Mouse (Mus musculus) retina, postnatal 7 days (tissue): ENCODE measurements around the gene Atp5f1.

Source experiments
- DNase-seq: peaks from one replicate; pipeline ENCODE4 v3.0.0-alpha.2; 2012; ENCODE audit warnings: low read depth, low spot score

The Atp5f1 gene

DNA sequence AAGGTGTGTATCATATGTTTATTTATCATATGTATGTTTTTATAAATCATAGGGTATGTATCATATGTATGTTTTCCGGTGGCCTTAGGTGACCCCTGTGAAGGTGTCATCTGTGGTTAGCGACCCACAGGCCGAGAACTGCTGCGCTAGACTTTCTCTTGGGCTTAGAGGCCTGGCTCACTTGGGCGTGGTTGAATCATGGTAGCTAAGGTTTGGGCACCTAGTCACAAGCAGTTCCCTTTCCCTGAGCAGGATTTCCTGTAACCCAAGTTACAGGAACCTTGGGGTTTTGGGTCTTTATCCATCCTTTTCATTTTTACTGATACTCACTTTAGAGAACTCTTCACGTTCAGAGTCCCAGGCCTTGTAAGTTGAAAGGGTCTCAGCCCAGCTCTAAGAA is 59.6 kb downstream of the Atp5f1 start:
- DNase-seq, result no peak

DNA sequence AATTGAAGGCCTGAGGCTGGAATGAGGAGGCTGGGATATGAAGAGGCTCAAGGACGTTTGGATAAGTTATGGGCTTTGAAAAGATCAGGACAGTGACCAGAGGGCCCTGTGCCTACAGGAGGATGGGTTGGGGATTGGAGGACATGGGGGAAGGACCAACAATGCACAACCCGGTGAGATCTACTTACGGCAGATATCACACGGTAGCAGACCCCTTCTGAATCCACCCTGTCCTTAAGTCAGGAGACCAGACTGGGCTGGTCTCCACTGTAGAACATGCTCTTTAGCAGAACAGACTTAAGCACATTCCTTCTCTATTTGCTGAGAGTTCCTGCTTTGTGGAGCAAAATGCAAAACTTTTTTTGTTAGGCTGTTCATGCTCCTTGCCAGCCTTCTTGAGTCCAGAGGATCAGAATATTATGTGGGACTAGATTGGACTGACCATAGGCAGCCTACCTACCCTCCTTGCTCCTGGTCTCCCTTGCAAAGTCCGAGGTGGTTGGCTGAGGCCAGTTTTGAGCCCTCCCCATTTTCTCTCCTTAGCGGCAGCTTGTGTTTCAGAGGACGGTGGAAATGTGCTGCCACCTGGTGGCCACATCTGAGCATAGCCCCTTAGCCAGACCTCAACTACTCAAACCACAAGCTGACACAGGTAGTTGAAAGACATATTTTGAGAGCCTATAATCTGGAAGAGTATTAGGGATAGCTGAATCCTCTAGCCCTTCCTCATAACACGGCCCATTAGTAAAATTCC is 60.3 kb downstream of the Atp5f1 start:
- DNase-seq, result peak; percentile 61

DNA sequence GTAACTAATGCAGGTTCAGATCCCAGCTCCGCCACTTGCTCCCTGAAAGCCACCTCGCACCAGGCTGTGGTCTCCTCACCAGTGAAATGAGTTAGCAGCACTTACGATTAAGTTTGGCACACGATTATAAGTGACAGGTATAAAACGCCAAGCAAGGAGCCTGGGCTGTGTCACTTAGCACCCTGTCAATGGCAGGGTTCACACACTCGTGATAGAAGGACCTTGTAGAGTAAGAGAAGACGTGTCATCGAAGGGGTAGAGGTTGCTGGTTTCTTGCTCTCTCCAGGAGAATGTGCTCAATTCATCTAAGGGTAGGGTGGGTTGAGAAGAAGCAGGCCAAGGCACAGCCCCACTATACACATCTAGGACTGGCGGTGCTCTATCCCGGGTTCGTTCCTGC is 61.0 kb downstream of the Atp5f1 start:
- no peak for DNase-seq

DNA sequence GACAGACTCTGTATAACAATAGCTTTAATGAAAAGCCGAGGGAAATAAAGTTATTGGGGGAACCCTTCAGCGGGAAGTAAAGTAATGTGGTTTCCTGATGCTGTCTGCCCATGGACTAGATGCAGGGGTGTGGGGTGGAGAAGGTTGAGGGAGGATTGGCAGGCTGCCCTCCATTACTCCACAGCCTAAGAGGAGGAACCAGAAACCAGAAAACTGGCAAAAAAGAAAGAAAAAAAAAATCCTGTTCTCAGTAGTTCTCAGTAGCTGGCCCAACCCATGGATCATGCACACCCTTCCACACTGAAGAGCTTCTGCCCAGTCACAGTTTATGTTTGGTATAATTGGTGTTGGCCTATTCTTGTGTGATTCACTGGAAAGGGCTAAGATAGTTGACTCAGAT is 61.6 kb downstream of the Atp5f1 start:
- DNase-seq, result no peak

DNA sequence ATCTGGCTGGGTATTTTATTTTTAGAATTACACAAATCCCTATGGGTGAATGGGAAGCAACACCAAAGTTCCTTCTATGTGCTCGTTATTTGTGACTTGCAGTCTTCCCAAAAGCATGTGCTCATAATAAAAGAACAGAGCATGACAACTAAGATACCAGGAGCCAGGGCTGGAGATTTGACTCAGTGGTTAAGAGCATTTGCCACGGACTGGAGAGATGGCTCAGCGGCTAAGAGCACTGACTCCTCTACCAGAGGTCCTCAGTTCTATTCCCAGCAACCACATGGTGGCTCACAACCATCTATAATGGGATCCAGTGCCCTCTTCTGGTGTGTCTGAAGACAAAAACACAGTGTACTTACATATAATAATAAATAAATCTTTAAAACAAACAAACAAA is 63.1 kb downstream of the Atp5f1 start:
- no peak for DNase-seq

DNA sequence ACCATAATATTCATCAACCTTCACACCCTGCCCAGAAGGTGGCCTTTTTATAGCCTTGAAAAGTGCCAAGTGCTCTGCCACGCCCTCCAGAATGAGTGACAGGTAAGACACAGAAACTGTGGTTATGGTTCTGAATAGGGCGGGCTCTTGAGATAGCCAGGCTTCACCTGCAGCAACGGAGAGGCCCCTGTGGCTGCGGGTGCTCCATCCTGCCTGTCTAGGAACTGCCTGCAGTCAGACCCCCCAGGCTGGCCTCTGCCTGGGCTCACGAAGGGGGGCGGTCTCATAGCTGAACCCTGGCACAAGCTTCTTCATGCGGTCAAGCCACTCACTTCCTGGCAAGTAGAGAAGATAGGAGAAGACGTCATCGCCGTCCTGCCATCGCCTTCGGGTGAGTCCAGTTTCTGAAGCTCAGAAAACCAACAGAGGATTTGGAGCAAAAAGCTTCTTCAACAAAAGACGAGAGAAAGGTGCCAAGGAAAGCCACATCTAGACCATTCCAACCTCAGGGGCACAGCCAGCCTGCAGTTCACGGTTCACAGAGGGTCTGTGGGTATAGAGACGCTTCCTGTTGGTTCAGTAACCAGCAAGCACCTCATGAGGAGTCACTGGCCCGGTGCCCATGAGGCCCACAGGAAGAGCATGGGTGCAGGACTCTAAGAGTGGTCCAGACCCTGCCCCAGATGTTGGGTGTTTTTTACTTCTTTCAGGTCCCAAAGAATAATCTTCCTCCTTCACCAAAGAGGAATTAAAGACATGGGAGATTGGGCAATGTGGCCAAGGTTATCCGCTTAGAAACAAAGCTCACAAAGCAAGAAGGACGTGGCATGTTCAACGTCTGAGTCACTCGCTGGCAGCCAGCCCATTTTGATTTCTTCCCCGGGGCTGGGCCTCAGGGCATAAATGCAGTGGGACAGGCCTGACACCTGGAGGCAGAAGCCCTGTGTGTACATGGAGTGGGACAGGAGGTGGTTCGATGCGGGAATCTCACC is 65.0 kb downstream of the Atp5f1 start:
- DNase-seq, result peak; percentile 13

DNA sequence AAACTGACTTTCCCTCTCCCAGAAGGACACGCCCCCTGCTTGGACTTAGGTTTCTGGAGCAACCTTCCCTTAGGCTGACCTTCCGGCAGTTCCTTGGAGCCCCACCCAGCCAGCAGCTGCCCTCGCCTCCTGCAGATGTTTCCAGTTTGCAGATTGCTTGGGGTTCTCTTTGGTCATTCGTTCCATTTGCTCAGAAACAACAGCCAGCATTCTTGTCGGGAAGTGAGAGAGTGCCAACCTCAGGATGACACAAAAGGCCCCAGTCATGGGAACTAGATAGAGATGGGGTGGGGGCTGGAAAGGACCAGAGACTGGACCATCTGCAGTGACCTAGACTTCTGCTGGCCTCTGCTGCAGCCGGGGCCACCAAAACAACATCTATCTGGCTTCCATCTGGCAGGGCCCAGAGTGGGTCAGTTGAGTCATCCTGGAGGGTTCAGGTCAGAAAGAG is 65.9 kb downstream of the Atp5f1 start:
- DNase-seq, result no peak
